Comparison of ENCODE assay signal across 8 mouse cellular contexts in genomic region chr2:17644282-17645262, GRCm38 (mm10).
DNase-seq lines count a peak whose midpoint lies in the region; ATAC-seq lines count a peak whose summit lies in the region.

No protein-coding gene starts in this region.

- no peak overlapping the region for H3K9ac ChIP-seq in neural tube, embryonic 13.5 days

- DNase-seq in 3T3-L1 (ENCODE audit: low read depth, low spot score) (peak; percentile 36), MN1 (ENCODE audit: low spot score) (peak; percentile 51)
- peak; percentile 61 for DNase-seq in cerebellum, adult 9-10 months
- peak; percentile 29 to 81 for DNase-seq in frontal cortex, adult 2 months (ENCODE audit: extremely low spot score in 1 of 2, low spot score in 1 of 2)
- DNase-seq in kidney, adult 18-20 months, result peak; percentile 38
- peak; percentile 68 for DNase-seq in left cerebral cortex, postnatal 4 days
- peak; percentile 61 for DNase-seq in thymus, postnatal 0 days (ENCODE audit: low spot score)

- ATAC-seq in neural tube, embryonic 13.5 days (ENCODE audit: low read depth), result peak; percentile 60

- no peaks in the 10 kb centered on the region for H3K36me3 ChIP-seq in neural tube, embryonic 13.5 days

- no peak overlapping the region for H3K4me3 ChIP-seq in neural tube, embryonic 13.5 days

- no peaks in the 10 kb centered on the region for H3K9me3 ChIP-seq in neural tube, embryonic 13.5 days

- H3K4me1 ChIP-seq in neural tube, embryonic 13.5 days (replicated peaks), result peaks cover under 1% of the 10 kb centered on the region; the same call in 1 of the 2 replicates

- intact Hi-C loops in left cerebral cortex, postnatal 4 days (cut with DNase I), result loop anchor here (5.0 kb wide), 1 partner anchor 198 kb away; no protein-coding TSS in a partner anchor

- no peak overlapping the region; the same call in 1 of the 2 replicates for H3K27ac ChIP-seq in neural tube, embryonic 13.5 days (replicated peaks)

- no peaks in the 10 kb centered on the region for H3K27me3 ChIP-seq in neural tube, embryonic 13.5 days

- no peak overlapping the region for H3K4me2 ChIP-seq in neural tube, embryonic 13.5 days

- 32% methylated on average over 3 of the region's 3 CpGs for WGBS in neural tube, embryonic 13.5 days
